Mouse (Mus musculus): Measurements from ENCODE around the gene Ptpdc1.

DNA sequence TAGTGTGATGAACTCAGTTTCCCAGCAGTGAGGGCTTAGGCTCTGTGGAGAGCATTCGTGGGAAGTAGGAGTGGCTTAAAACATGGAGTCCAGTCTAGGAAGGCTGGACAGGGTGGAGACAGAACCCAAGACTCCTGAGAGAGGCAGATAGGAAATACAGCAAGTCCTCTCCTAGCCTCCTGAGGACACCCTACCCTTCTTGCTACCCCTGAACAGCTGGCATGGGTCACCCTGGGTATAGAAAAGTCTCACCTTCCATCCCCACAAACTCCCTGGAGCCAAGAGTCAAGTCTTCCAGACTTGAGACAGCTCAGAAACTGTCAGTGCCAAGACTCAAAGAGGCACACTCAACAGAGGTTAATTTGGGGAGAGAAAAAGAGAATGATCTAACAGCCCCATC is 36.1 kb upstream of the Ptpdc1 start:
- TF ChIP-seq CTCF (IDR thresholded peaks at IDR 0.05; ENCODE audit: control insufficient read depth, insufficient read depth, low read length) (no peak), POLR2A (IDR thresholded peaks at IDR 0.05; ENCODE audit: borderline replicate concordance, control insufficient read depth, low read depth, low read length) (no peak)
